Mouse (Mus musculus) CD8-positive naive resting alpha-beta T cell, adult 2 months (primary cell): ENCODE data around the gene 4930544D05Rik.

Source experiments
- DNase-seq, 2 experiments: peaks; one replicate each; pipeline ENCODE4 v3.0.0; 2022; ENCODE audit warnings: low read depth in 2 of 2, low spot score in 2 of 2

Gene 4930544D05Rik

GRCm38 (mm10) chr11:70655571-70656455, 40.2 kb downstream of the 4930544D05Rik start:
- peak; percentile 26 for DNase-seq

GRCm38 (mm10) chr11:70656456-70656927, 40.8 kb downstream of the 4930544D05Rik start:
- DNase-seq: no peak

- DNase-seq: no peak
These were observed 41.3 kb downstream of the 4930544D05Rik start, which contains the start of gene Eno3 for GRCm38 (mm10) chr11:70656964-70657363. Eno3 (plus strand) TSS chr11:70657202.

GRCm38 (mm10) chr11:70657573-70657972, 41.9 kb downstream of the 4930544D05Rik start:
- no peak for DNase-seq

- no peak for DNase-seq
These were observed 42.3 kb downstream of the 4930544D05Rik start for GRCm38 (mm10) chr11:70657991-70658390.

- DNase-seq: no peak
These were observed 42.9 kb downstream of the 4930544D05Rik start for GRCm38 (mm10) chr11:70658521-70658920.

GRCm38 (mm10) chr11:70658942-70659341, 43.3 kb downstream of the 4930544D05Rik start:
- no peak for DNase-seq

- DNase-seq: no peak
These were observed 44.9 kb downstream of the 4930544D05Rik start for GRCm38 (mm10) chr11:70660571-70660970.

- no peak for DNase-seq
These were observed 47.5 kb downstream of the 4930544D05Rik start for GRCm38 (mm10) chr11:70663101-70663500.

- DNase-seq: no peak
These were observed 48.3 kb downstream of the 4930544D05Rik start for GRCm38 (mm10) chr11:70663957-70664356.

- DNase-seq: no peak
These were observed 49.1 kb downstream of the 4930544D05Rik start for GRCm38 (mm10) chr11:70664741-70665140.
